Mouse (Mus musculus): ENCODE measurements around the gene Gtpbp3. TPM values are rescaled to one million over a fixed set of nuclear protein-coding genes. Genes with fewer than 3 reads are reported as not detected.

The Gtpbp3 gene
- total and polyA plus RNA-seq, 3 experiments, result 16.6 to 20.5 (median 18.4) TPM

DNA sequence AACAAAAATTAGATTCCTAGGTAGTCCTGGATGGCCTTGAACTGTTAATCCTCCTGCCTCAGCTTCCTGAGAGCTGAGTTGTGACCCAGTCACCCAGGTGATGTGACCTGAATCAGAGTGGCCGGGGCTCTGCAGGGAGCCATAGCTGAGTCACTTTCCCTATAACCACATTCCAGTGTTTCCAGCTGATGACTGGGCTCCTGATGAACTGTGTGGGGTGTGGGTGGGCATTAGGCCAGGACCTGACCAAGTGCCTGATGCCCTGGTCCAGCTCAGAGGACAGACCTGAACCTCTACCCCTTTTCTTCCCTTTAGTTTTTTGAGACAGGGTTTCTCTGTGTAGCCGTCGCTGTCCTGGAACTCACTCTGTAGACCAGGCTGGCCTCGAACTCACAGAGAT lies 17.4 kb downstream of the Gtpbp3 start:
- H3K27me3 ChIP-seq (ENCODE audit: control insufficient read depth, insufficient read depth, low read length), result no peaks in the 10 kb centered on the region
- H3K27ac ChIP-seq, result no peak overlapping the region
- no peaks in the 10 kb centered on the region for H3K36me3 ChIP-seq (ENCODE audit: control insufficient read depth, insufficient read depth, low read length)
- WGBS, result 95% methylated on average over 4 of the region's 4 CpGs
- H3K4me1 ChIP-seq (ENCODE audit: control insufficient read depth, insufficient read depth, low read length), result peaks cover 2% of the 10 kb centered on the region; the same call in 1 of the 2 replicates
- H3K79me2 ChIP-seq (replicated peaks; ENCODE audit: control insufficient read depth, insufficient read depth, low read length), result no peaks in the 10 kb centered on the region
- H3K9ac ChIP-seq (ENCODE audit: low read depth, low read length), result no peak overlapping the region
- intact Hi-C loops (cut with DNase I), result no loop called here
- no peak overlapping the region for H3K4me3 ChIP-seq
- TF ChIP-seq CTCF (IDR thresholded peaks at IDR 0.05) (no peak), EP300 (IDR thresholded peaks at IDR 0.05; ENCODE audit: insufficient read depth, low read depth, low read length) (no peak), POLR2A (IDR thresholded peaks at IDR 0.05; ENCODE audit: insufficient read depth, low read depth, low read length) (no peak)
- DNase-seq, result no peak

DNA sequence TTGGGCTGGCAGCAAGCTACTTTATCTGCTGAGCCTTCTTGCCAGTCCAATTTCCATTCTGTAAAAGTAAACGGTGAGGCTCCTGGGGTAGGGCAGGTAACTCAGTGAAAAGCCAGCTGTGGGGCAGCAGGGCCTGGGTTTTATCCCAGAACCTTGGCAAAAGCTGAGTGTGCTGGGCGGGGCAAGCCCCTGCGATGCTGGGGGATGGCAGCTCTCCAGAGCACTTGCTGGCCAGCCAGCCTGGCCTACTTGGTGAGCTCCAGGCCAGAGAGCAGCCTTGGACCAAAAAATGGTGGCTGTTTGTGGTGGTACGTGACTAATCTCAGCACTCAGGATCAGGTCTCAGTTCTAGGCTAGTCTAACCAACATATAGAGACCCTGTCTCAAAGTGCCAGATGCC lies 18.1 kb downstream of the Gtpbp3 start:
- H3K27ac ChIP-seq, result no peak overlapping the region
- H3K4me1 ChIP-seq (ENCODE audit: control insufficient read depth, insufficient read depth, low read length), result peaks cover 2% of the 10 kb centered on the region; the same call in 1 of the 2 replicates
- H3K9ac ChIP-seq (ENCODE audit: low read depth, low read length), result no peak overlapping the region
- 44% methylated on average over 4 of the region's 4 CpGs for WGBS
- DNase-seq, result peak; percentile 61 to 74
- intact Hi-C loops (cut with DNase I), result no loop called here
- TF ChIP-seq POLR2A (IDR thresholded peaks at IDR 0.05; ENCODE audit: insufficient read depth, low read depth, low read length), result no peak
- TF ChIP-seq EP300 (IDR thresholded peaks at IDR 0.05; ENCODE audit: insufficient read depth, low read depth, low read length), result no peak
- no peak for TF ChIP-seq CTCF (IDR thresholded peaks at IDR 0.05)
- no peaks in the 10 kb centered on the region for H3K79me2 ChIP-seq (replicated peaks; ENCODE audit: control insufficient read depth, insufficient read depth, low read length)
- H3K4me3 ChIP-seq, result no peak overlapping the region
- H3K36me3 ChIP-seq (ENCODE audit: control insufficient read depth, insufficient read depth, low read length), result no peaks in the 10 kb centered on the region
- H3K27me3 ChIP-seq (ENCODE audit: control insufficient read depth, insufficient read depth, low read length), result no peaks in the 10 kb centered on the region

DNA sequence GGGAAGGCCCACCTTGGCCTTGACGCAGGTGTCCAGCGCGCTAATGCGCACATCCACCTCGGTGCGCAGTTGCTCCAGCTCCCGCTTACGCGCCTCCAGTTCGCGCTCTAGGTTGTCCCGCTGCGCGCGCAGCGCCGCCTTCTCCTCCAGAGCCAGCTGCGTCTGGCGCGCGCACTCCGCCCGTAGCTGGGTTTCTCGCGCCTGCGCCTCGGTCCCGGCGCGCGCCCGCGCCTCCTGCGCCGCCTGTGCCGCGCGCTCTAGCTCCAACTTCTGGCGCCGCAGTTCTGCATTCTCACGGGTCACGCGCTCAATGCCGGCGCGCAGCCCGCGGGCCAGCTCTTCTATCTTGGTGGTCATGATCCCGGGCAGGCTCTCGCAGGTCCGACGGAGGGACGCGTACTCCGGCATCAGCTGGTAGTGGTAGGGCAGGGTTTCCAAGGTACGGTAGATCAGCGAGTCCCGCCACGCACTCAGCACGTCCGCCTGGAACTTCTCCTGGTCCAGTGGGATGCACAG lies 19.7 kb downstream of the Gtpbp3 start:
- Histone ChIP-seq H3K9ac (ENCODE audit: low read depth, low read length) (peak overlapping the region; percentile 42), H3K27me3 (ENCODE audit: control insufficient read depth, insufficient read depth, low read length) (no peaks in the 10 kb centered on the region), H3K27ac (peak overlapping the region; percentile 45), H3K79me2 (replicated peaks; ENCODE audit: control insufficient read depth, insufficient read depth, low read length) (no peaks in the 10 kb centered on the region), H3K36me3 (ENCODE audit: control insufficient read depth, insufficient read depth, low read length) (no peaks in the 10 kb centered on the region), H3K4me3 (peak overlapping the region; percentile 53), H3K4me1 (ENCODE audit: control insufficient read depth, insufficient read depth, low read length) (peaks cover 2% of the 10 kb centered on the region; the same call in 1 of the 2 replicates)
- under 1% methylated on average over 61 of the region's 61 CpGs for WGBS
- intact Hi-C loops (cut with DNase I), result loop anchor here (1.0 kb wide), 1 partner anchor 10 kb away; no protein-coding TSS in a partner anchor
- DNase-seq, result peak; percentile 83 to 90
- TF ChIP-seq EP300 (IDR thresholded peaks at IDR 0.05; ENCODE audit: insufficient read depth, low read depth, low read length) (no peak), CTCF (IDR thresholded peaks at IDR 0.05) (no peak), POLR2A (IDR thresholded peaks at IDR 0.05; ENCODE audit: insufficient read depth, low read depth, low read length) (no peak)

DNA sequence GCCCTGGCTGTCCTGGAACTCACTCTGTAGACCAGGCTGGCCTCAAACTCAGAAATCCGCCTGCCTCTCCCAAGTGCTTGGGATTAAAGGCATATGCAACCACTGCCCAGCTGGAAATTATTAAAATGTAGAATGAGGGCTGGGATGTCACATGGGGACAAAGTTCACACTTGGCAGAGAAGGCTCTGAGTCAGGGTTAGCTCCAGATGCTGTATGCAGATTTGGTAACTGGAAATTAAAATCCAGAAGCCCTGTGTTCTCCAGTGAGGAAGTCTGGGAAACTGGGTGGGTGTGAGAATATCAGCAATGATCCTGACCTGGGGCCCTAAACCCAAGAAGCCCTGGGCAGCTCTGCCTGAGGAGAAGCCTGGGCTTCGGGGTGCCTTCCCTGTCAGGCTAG lies 21.4 kb downstream of the Gtpbp3 start:
- H3K27me3 ChIP-seq (ENCODE audit: control insufficient read depth, insufficient read depth, low read length), result no peaks in the 10 kb centered on the region; the same call in 1 of the 2 replicates
- H3K4me1 ChIP-seq (ENCODE audit: control insufficient read depth, insufficient read depth, low read length), result peaks cover 2% of the 10 kb centered on the region; the same call in 1 of the 2 replicates
- no peaks in the 10 kb centered on the region for H3K79me2 ChIP-seq (replicated peaks; ENCODE audit: control insufficient read depth, insufficient read depth, low read length)
- H3K36me3 ChIP-seq (ENCODE audit: control insufficient read depth, insufficient read depth, low read length), result no peaks in the 10 kb centered on the region
- H3K9ac ChIP-seq (ENCODE audit: low read depth, low read length), result no peak overlapping the region
- DNase-seq, result no peak
- TF ChIP-seq POLR2A (IDR thresholded peaks at IDR 0.05; ENCODE audit: insufficient read depth, low read depth, low read length) (no peak), EP300 (IDR thresholded peaks at IDR 0.05; ENCODE audit: insufficient read depth, low read depth, low read length) (no peak), CTCF (IDR thresholded peaks at IDR 0.05) (no peak)
- H3K4me3 ChIP-seq, result no peak overlapping the region
- intact Hi-C loops (cut with DNase I), result no loop called here
- no peak overlapping the region for H3K27ac ChIP-seq
- 70% methylated on average over 2 of the region's 2 CpGs for WGBS

DNA sequence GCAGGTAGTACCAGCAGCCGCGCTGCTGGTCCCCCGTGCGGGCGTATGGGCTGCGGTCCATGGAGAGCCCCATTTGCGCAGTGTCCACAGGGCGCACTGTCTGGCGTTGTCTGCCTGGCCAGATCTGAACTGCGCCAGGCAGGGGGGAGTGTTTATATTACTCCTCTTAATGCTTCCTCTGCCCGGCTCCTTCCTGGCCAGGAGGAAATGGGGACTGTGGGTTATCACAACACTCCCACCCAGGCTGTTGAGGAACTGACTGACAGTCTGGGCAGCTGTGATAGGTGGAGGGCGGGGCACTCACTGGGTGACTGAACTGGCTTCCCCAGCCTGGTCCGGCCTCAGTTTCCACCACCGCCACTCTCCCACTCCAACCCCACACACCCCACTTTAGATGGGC lies 23.7 kb downstream of the Gtpbp3 start, which contains the start of gene Plvap:
Gene Plvap (minus strand): TSS at position 109 of the 400 bp plus-strand sequence.
- no peaks in the 10 kb centered on the region for H3K79me2 ChIP-seq (replicated peaks; ENCODE audit: control insufficient read depth, insufficient read depth, low read length)
- H3K4me1 ChIP-seq (ENCODE audit: control insufficient read depth, insufficient read depth, low read length), result peaks cover 2% of the 10 kb centered on the region; the same call in 1 of the 2 replicates
- H3K4me3 ChIP-seq, result no peak within 1 kb of the TSS
- no peak within 1 kb of the TSS for H3K9ac ChIP-seq (ENCODE audit: low read depth, low read length)
- no peak for TF ChIP-seq EP300 (IDR thresholded peaks at IDR 0.05; ENCODE audit: insufficient read depth, low read depth, low read length)
- TF ChIP-seq POLR2A (IDR thresholded peaks at IDR 0.05; ENCODE audit: insufficient read depth, low read depth, low read length), result no peak
- no peak for TF ChIP-seq CTCF (IDR thresholded peaks at IDR 0.05)
- WGBS, result 24% methylated on average over 14 of the region's 14 CpGs
- intact Hi-C loops (cut with DNase I), result no loop called here
- DNase-seq, result peak in 1 of 2 experiments; percentile 31
- no peak within 1 kb of the TSS for H3K27ac ChIP-seq
- no peaks in the 10 kb centered on the region; the same call in 1 of the 2 replicates for H3K27me3 ChIP-seq (ENCODE audit: control insufficient read depth, insufficient read depth, low read length)
- H3K36me3 ChIP-seq (ENCODE audit: control insufficient read depth, insufficient read depth, low read length), result no peaks in the 10 kb centered on the region

DNA sequence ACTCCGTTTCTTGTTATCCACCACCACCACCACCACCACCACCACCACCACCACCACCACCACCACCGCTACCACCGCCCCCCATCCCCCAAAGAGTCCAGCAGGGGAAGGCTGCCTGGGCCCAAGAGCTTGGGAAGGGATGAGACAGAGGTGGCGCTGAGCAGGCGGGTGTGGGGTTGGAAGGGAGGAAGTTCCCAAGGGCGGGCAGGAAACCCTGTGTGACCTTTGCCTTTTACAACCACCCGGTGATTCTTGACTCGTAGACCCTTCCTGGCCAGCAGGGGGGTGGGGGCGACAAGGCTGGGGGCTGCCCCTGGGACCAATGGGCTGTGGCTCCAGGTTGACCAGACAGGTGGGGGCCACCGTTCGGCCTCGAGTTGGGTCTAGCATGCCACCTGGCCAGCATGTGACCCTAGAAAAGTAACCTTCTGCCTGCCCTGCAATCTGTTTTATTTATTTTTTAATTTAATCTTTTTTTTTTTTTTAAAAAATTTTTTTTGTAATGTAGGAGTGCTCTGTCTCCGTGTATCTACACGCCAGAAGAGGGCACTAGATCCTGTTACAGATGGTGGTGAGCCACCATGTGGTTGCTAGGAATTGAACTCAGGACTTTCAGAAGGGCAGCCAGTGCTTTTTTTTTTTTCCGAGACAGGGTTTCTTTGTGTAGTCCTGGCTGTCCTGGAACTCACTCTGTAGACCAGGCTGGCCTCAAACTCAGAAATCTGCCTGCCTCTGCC lies 25.3 kb downstream of the Gtpbp3 start:
- Histone ChIP-seq H3K4me3 (no peak overlapping the region), H3K79me2 (replicated peaks; ENCODE audit: control insufficient read depth, insufficient read depth, low read length) (no peaks in the 10 kb centered on the region), H3K36me3 (ENCODE audit: control insufficient read depth, insufficient read depth, low read length) (no peaks in the 10 kb centered on the region), H3K27ac (no peak overlapping the region), H3K27me3 (ENCODE audit: control insufficient read depth, insufficient read depth, low read length) (no peaks in the 10 kb centered on the region; the same call in 1 of the 2 replicates), H3K4me1 (ENCODE audit: control insufficient read depth, insufficient read depth, low read length) (no peaks in the 10 kb centered on the region), H3K9ac (ENCODE audit: low read depth, low read length) (no peak overlapping the region)
- intact Hi-C loops (cut with DNase I), result no loop called here
- DNase-seq, result no peak
- WGBS, result 45% methylated on average over 15 of the region's 15 CpGs
- TF ChIP-seq EP300 (IDR thresholded peaks at IDR 0.05; ENCODE audit: insufficient read depth, low read depth, low read length), result no peak
- no peak for TF ChIP-seq POLR2A (IDR thresholded peaks at IDR 0.05; ENCODE audit: insufficient read depth, low read depth, low read length)
- TF ChIP-seq CTCF (IDR thresholded peaks at IDR 0.05), result peak; percentile 40
